ENCODE assay signal across 21 mouse cellular contexts in the genomic region with DNA sequence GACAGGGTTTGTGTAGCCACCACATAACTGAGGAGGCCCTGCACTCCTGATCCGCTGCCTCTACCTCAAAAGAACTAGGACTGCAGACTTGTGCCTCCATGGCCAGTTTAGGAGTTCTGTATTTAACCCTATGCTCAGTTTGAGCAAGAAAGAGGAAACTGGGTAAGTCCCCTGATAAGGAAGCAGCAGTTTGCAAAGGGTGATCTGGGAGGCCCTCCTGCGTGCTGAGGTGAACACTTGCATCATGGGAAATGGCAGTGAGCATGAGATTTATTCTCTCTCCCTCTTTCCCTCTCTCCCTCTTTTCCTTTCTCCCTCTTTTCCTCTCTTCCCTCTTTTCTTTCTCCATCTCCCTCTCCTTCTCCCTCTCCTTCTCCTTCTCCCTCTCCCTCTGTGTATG.
DNase-seq lines count a peak whose midpoint lies in the region; ATAC-seq lines count a peak whose summit lies in the region.
"Had no signal": no experiment of that assay in that cellular context is flagged by ENCODE, and none has a peak within 500 bp of the region (broad histone marks: within the 10 kb centered on the region; RNA-seq: fewer than 3 reads in every experiment).

No protein-coding gene starts in this region.

- 0 out of 2 replicates have a peak, but pooled peaks cover 2% of the 10 kb centered on the region for H3K4me1 ChIP-seq in heart, embryonic 11.5 days (ENCODE audit: control insufficient read depth, insufficient read depth, low read length)
- H3K4me1 ChIP-seq in kidney, embryonic 16.5 days (ENCODE audit: insufficient read depth, low read length): no peaks in the 10 kb centered on the region
- H3K4me1 ChIP-seq: embryonic facial prominence, embryonic 13.5 days; forebrain, embryonic 15.5 days; midbrain, embryonic 15.5 days had no signal

- WGBS in heart, embryonic 11.5 days (ENCODE audit: insufficient replicate concordance): 64% methylated on average over 2 of the region's 2 CpGs
- WGBS in kidney, embryonic 16.5 days: 76% methylated on average over 2 of the region's 2 CpGs

- intact Hi-C loops in heart, postnatal 36 days (cut with DNase I): loop anchor here (5.0 kb wide), 1 partner anchor 70 kb away; no protein-coding TSS in a partner anchor

- no peak for DNase-seq in heart, postnatal 36 days
- no peak for DNase-seq in kidney, postnatal 4 days
- no peak for DNase-seq in retina, postnatal 1 day
- no peak for DNase-seq in gastrocnemius, adult 8-10 months (ENCODE audit: low spot score in 2 of 2)
- DNase-seq: cerebellum, adult 9-11 months; gastrocnemius, postnatal 36 days; kidney, adult 11 months; liver, embryonic 13.5 days; right cerebral cortex, postnatal 14 days; spleen, adult 18-20 months; thymus, postnatal 4 days had no signal

- H3K4me2 ChIP-seq in heart, embryonic 11.5 days: no peak overlapping the region
- H3K4me2 ChIP-seq in kidney, embryonic 16.5 days (replicated peaks; ENCODE audit: low read depth, low read length): no peak overlapping the region
- H3K4me2 ChIP-seq: embryonic facial prominence, embryonic 13.5 days; forebrain, embryonic 15.5 days; liver, embryonic 13.5 days; midbrain, embryonic 15.5 days had no signal

- no peaks in the 10 kb centered on the region for H3K36me3 ChIP-seq in heart, embryonic 11.5 days (ENCODE audit: control insufficient read depth, insufficient read depth, low read length)
- H3K36me3 ChIP-seq in kidney, embryonic 16.5 days (ENCODE audit: insufficient read depth, low read length): no peaks in the 10 kb centered on the region
- H3K36me3 ChIP-seq: embryonic facial prominence, embryonic 13.5 days; forebrain, embryonic 15.5 days; hindbrain, embryonic 10.5 days; liver, embryonic 13.5 days; midbrain, embryonic 15.5 days had no signal

- H3K4me3 ChIP-seq in heart, embryonic 11.5 days (ENCODE audit: low read depth, low read length): no peak overlapping the region
- no peak overlapping the region for H3K4me3 ChIP-seq in kidney, embryonic 16.5 days (ENCODE audit: low read length)
- H3K4me3 ChIP-seq: embryonic facial prominence, embryonic 13.5 days; forebrain, embryonic 15.5 days; hindbrain, embryonic 10.5 days; liver, embryonic 13.5 days; midbrain, embryonic 15.5 days; myocyte had no signal

- no peak overlapping the region for H3K9ac ChIP-seq in heart, embryonic 11.5 days (ENCODE audit: low read depth, low read length)
- H3K9ac ChIP-seq in kidney, embryonic 16.5 days (replicated peaks; ENCODE audit: low read length): no peak overlapping the region
- H3K9ac ChIP-seq: embryonic facial prominence, embryonic 13.5 days; forebrain, embryonic 15.5 days; liver, embryonic 13.5 days; midbrain, embryonic 15.5 days had no signal

- no peak for ATAC-seq in heart, embryonic 11.5 days (replicated peaks; ENCODE audit: insufficient number of reproducible peaks, low FRiP score, low TSS enrichment)
- no peak for ATAC-seq in kidney, embryonic 16.5 days (ENCODE audit: low FRiP score, low TSS enrichment)
- ATAC-seq in common myeloid progenitor, adult 5-6 weeks (replicated peaks; ENCODE audit: low read depth, poor library complexity, severe bottlenecking): peak; percentile 92
- peak; percentile 94 for ATAC-seq in megakaryocyte progenitor cell, adult 5-6 weeks (replicated peaks; ENCODE audit: poor library complexity)
- ATAC-seq: forebrain, embryonic 15.5 days; hindbrain, postnatal 0 days; midbrain, embryonic 15.5 days had no signal

- no peaks in the 10 kb centered on the region for H3K27me3 ChIP-seq in heart, embryonic 11.5 days (ENCODE audit: control insufficient read depth, insufficient read depth, low read length)
- no peaks in the 10 kb centered on the region for H3K27me3 ChIP-seq in kidney, embryonic 16.5 days (ENCODE audit: insufficient read depth, low read length)
- H3K27me3 ChIP-seq: embryonic facial prominence, embryonic 13.5 days; forebrain, embryonic 15.5 days; liver, embryonic 13.5 days; midbrain, embryonic 15.5 days had no signal

- peak overlapping the region; percentile 52; the same call in 1 of the 2 replicates for H3K27ac ChIP-seq in heart, embryonic 11.5 days (ENCODE audit: low read depth, low read length)
- 0 out of 2 replicates have a peak overlapping the region, but pooled peaks have one; percentile 21 for H3K27ac ChIP-seq in kidney, embryonic 16.5 days (ENCODE audit: low read length)
- H3K27ac ChIP-seq: embryonic facial prominence, embryonic 13.5 days; forebrain, embryonic 15.5 days; hindbrain, embryonic 10.5 days; hindbrain, postnatal 0 days; liver, embryonic 13.5 days; midbrain, embryonic 15.5 days had no signal

- no peaks in the 10 kb centered on the region for H3K9me3 ChIP-seq in heart, embryonic 11.5 days (replicated peaks; ENCODE audit: control insufficient read depth, low read length)
- H3K9me3 ChIP-seq in kidney, embryonic 16.5 days (ENCODE audit: low read length): no peaks in the 10 kb centered on the region
- H3K9me3 ChIP-seq: embryonic facial prominence, embryonic 13.5 days; forebrain, embryonic 15.5 days; hindbrain, embryonic 10.5 days; liver, embryonic 13.5 days; midbrain, embryonic 15.5 days had no signal

Comparison
In these comparisons a context has a peak if more than half of its experiments do, and no peak if none do; other contexts are left out.
1. ATAC-seq: peak in common myeloid progenitor, adult 5-6 weeks (single experiment) and megakaryocyte progenitor cell, adult 5-6 weeks (single experiment); none in heart, embryonic 11.5 days (single experiment) and kidney, embryonic 16.5 days (single experiment).